Mouse (Mus musculus): Measurements from ENCODE around the gene Naa80.
"Not testable (repeated sequence)": the region's sequence is repeated elsewhere in the genome, so short reads cannot be mapped to it uniquely, and the experiment has no call there.

The Naa80 gene

DNA sequence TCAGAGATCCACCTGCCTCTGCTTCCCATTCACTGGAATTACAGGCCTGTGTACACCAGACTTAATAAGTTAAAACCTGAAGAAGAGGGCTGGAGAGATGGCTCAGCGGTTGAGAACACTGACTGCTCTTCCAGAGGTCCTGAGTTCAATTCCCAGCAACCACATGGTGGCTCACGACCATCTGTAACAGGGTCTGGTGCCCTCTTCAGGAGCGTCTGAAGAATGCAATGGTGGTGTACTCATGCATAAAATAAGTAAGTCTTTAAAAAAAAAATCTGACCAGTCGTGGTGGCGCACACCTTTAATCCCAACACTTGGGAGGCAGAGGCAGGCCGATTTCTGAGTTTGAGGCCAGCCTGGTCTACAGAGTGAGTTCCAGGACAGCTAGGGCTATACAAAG, 4.9 kb upstream of the Naa80 start:
- not testable (repeated sequence) for DNase-seq (ENCODE audit: low read depth)

DNA sequence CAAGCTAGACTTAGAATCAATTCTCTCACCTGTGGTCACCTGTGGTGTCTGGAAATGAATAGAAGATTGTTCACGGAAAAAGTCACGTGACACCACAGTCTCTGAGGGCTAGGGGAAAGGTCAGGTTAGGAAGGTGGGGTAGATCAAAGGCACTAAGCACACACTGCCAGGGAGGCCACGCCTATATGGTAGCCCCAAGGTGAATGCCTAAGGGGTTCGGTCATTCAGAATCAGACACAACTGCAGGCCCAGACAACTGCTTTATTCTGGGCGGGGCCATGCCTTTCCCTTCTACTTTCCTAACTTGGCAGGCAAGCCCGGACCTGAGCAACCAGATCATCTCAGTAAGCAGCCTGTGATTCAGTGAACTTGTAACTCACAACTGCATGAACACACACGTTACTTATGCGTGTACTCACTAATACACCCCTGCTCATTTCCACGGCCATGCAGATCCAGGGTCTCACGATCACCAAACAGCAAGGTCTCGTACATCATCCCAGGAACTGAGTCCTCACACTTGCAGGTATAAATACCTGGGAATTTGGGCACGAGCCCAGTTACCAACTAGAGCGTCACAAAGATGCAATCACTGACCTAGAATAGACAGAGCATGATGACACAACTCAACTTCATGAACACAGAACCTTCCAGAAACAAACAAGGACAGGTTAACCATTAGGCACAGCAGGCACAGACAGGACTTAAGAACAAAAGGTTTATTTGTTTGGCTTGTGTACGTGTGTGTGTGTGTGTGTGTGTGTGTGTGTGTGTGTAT, 2.9 kb upstream of the Naa80 start:
- DNase-seq (ENCODE audit: low read depth), result peak; percentile 38

DNA sequence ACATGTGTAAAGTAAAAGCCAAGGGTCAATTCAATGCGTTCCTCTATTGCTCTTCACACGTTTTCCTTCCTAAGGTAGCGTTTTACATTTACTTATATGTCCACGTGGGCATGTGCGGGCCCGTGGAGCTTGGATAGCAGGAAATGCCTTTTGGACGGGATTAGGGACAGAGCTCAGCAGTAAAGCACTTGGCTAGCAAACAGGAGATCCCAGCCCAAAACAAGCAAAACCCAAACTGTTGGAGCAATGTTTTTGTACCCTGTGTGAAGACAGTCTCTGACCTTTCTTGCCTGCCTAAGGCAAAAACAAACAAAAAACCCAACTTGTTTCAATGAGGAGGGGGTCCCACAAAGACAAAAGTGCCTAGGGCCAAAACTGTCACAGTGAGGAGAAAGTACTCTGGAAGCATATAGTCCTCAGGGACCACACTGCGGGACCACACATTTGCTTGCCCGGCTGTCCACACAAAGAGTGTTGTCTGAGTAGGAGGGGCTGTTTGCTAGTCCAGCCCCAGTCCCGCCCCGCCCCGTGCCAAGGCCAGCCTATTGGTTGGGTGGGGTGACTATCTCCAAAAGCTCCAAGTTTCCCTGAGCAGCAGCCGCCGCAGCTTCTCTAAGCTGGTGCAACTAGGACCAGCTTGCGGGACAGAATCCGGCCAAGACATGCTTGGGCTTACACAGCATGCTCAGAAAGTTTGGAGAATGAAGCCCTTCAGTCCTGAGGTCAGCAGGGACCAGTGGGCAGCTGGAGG, 2.2 kb upstream of the Naa80 start, which contains the start of gene Hyal1:
Gene Hyal1, plus strand, starts transcription at position 571 of the 751 bp plus-strand sequence.
- DNase-seq (ENCODE audit: low read depth), result no peak

- DNase-seq (ENCODE audit: low read depth), result no peak
These were observed 816 bp upstream of the Naa80 start for GRCm38 (mm10) chr9:107577871-107578270.

DNA sequence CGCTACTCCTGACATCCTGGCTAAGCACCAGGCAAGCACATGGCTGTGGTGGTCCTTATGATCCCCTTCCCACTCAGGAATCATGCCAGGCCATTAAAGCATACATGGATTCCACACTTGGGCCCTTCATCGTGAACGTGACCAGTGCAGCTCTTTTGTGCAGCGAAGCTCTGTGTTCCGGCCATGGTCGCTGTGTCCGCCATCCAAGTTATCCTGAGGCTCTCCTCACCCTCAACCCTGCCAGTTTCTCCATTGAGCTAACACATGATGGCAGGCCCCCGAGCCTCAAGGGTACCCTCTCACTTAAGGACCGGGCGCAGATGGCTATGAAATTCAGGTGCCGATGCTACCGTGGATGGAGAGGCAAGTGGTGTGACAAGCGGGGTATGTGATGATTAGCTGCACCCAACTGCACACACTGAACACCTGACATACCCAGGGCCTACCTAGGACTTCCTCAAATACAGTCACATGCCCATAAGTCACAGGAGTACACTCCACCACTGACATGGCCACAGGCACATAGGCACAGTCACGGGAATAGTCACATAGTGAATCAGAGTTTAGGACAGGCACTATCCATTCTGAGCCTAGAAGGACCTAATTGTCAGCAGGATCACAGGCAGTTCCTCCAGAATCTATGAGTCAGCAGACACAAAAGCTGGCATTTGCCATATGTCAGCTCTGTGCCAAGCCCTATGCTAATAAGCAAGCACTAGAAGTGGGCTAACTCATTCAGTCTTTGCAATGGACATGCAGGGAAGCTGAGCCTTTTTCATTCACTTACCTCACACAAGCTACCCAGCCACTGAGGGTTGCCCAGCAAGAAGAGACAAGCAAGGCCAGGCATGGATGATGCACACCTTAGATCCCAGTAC, 575 bp downstream of the Naa80 start:
- DNase-seq (ENCODE audit: low read depth), result no peak

GRCm38 (mm10) chr9:107580501-107581317, 2.0 kb downstream of the Naa80 start, which contains the start of gene Hyal3:
Gene Hyal3 (plus strand): TSS chr9:107580818.
- peak; percentile 95 for DNase-seq (ENCODE audit: low read depth)

GRCm38 (mm10) chr9:107581584-107581983, 2.9 kb downstream of the Naa80 start:
- DNase-seq (ENCODE audit: low read depth), result no peak

DNA sequence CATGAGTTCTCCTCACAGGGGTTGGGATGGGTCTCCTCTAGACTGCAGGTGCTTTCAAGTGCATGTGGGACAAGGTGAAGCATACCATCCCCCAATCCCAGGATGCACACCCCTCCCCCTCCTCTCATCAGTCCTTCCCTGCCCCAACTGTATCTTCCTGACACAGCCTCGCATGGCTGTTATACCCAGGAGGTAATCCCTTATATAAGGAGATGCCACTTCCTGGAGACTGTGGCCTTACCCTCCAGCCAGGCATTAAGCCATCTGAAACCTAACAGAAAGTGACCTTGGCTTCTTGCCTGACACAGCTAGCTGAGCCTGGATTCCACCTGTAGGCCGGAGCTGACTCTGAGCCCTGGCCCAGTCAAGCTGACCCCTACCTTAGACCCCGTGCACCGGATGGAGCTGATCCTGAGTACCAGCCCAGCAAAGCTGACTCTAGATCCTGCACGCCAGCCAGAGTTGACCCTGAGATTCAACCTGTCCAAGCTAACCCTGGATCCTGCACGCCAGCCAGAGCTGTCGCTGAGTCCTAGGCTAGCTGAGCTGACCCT, 3.9 kb downstream of the Naa80 start:
- no peak for DNase-seq (ENCODE audit: low read depth)

- DNase-seq (ENCODE audit: low read depth), result no peak
These were observed 4.5 kb downstream of the Naa80 start for GRCm38 (mm10) chr9:107583174-107583573.

GRCm38 (mm10) chr9:107586504-107586903, 7.8 kb downstream of the Naa80 start:
- no peak for DNase-seq (ENCODE audit: low read depth)

DNA sequence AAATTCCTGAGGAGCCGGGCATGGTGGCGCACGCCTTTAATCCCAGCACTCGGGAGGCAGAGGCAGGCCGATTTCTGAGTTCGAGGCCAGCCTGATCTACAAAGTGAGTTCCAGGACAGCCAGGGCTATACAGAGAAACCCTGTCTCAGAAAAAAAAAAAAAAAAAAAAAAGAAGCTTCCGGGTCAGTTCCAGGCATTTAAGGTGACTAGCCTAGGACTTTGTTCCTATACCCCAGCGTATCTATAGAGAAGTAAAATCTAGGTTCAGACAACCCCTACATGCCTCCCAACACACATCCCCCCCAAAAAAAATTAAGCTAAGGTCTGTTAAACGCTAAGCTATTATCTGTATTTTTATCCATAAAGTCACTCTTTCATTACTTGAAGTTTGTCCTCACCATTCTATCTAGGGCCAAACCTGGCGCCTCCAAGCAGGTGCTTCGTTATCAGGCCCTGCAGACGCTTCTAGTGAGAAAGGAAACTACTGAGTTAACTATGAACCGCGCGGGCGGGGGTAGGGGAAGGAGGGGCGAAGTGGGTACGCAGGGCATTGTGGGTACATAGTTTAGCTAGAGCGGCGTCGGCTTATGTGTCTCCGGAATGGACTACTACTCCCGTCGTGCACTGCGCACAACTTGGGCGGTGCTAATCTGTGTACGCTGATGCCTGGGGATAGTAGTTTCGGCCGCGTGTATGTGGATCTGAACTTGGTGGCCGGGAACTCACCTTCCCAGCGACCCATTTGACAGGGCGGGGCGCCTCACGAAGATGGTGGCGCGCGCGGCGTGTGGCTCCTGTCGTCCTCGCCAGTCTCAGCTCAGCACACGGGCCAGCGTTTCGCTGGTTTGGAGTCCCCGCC, 8.5 kb downstream of the Naa80 start, which contains the start of gene Ifrd2:
Gene Ifrd2, plus strand, starts transcription at position 669 of the 859 bp plus-strand sequence.
- DNase-seq (ENCODE audit: low read depth), result peak; percentile 98

- no peak for DNase-seq (ENCODE audit: low read depth)
These were observed 9.3 kb downstream of the Naa80 start for GRCm38 (mm10) chr9:107587833-107588639.

DNA sequence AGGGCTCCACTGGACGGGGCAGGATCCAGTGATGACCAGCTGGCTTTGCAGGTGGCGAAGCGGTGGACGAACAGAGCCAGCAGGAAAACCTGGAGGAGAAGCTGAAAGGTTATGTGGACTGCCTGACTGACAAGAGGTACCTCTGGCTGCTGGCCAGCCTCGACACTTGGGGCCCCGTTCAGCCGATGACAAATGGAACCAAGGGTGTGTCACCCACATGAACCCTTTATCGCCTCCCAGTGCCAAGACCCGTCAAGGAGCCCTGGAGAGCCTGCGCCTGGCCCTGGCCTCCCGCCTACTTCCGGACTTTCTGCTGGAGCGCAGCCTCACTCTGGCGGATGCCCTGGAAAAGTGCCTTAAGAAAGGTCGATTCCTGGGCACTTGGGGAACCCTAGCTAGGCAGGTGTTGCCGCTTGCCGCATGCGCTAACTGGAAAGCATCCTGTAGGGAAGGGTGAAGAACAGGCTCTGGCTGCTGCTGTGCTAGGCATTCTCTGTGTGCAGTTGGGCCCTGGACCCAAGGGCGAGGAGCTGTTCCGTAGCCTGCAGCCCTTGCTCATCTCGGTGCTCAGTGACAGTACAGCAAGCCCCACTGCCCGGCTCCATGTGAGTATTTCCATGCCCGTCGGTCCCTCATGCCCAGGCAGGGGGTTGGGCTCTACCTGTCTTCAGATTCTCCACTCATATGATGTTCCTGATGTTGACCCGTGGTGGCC, 11.5 kb downstream of the Naa80 start:
- DNase-seq (ENCODE audit: low read depth), result no peak

GRCm38 (mm10) chr9:107590773-107591060, 12.0 kb downstream of the Naa80 start:
- no peak for DNase-seq (ENCODE audit: low read depth)

GRCm38 (mm10) chr9:107593101-107593976, 14.7 kb downstream of the Naa80 start:
- no peak for DNase-seq (ENCODE audit: low read depth)

DNA sequence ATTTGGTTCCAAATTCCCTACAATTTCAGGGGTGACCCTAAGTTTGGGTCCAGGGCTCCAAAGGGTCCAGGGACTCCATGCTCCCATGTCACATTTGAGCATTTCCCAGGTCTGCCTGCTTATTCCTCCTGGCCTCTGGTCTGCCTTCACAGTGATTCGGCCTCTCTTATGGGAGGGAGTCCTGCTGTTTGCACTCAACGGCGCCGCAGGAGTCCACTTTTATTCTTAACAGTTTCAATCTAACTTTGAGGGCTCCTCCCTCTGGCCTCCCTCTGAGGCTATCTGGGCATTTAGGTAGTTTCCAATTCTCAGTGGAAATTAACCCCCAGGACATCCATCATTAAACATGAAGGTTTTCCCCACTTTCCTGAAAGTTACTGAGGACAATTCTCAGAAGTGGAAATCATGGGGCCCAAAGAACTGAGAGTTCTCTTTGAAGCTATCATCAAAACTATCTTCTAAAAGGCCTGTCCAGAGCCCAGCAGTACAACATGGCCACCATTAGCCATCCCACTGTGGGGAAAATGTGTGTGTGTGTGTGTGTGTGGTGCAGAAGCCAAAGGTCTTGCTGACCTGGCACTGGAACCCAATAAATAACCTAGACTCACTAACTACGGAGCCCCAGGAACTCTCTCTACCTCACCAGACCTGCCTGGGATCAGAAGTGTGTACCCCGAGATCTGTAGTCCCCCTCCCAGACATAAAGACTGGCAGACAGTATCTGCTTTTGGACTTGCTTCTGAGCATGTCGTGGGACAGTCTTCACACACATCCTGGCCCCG, 15.8 kb downstream of the Naa80 start:
- DNase-seq (ENCODE audit: low read depth), result no peak
